Comparison of ENCODE assay signal across 12 mouse cellular contexts in genomic region chr5:24981765-24982164, GRCm38 (mm10).
A peak's percentile ranks its signal among the peaks of the same experiment; 100 is the strongest.
DNase-seq lines count a peak whose midpoint lies in the region; ATAC-seq and TF ChIP-seq lines count a peak whose summit lies in the region.
"Had no signal": no experiment of that assay in that cellular context is flagged by ENCODE, and none has a peak within 500 bp of the region (broad histone marks: within the 10 kb centered on the region; RNA-seq: fewer than 3 reads in every experiment).

No protein-coding gene starts in this region.

- H3K36me3 ChIP-seq in kidney, embryonic 15.5 days, result no peaks in the 10 kb centered on the region
- H3K36me3 ChIP-seq in lung, embryonic 14.5 days (ENCODE audit: insufficient read depth), result no peaks in the 10 kb centered on the region
- H3K36me3 ChIP-seq: limb, embryonic 13.5 days; midbrain, embryonic 15.5 days had no signal

- no peak overlapping the region for H3K4me3 ChIP-seq in kidney, embryonic 15.5 days (replicated peaks)
- no peak overlapping the region for H3K4me3 ChIP-seq in lung, embryonic 14.5 days (ENCODE audit: low read depth, low read length)
- H3K4me3 ChIP-seq: limb, embryonic 13.5 days; midbrain, embryonic 15.5 days had no signal

- H3K27me3 ChIP-seq in kidney, embryonic 15.5 days, result no peaks in the 10 kb centered on the region
- H3K27me3 ChIP-seq in lung, embryonic 14.5 days (ENCODE audit: insufficient read depth, low read length), result no peaks in the 10 kb centered on the region
- H3K27me3 ChIP-seq: limb, embryonic 13.5 days; midbrain, embryonic 15.5 days had no signal

- peak; percentile 46 for DNase-seq in kidney, postnatal 10 days
- DNase-seq in adrenal gland, postnatal 14 days, result peak; percentile 85
- peak; percentile 43 to 46 for DNase-seq in heart, adult 9 months (ENCODE audit: low spot score in 2 of 2)
- DNase-seq in lung, embryonic 14.5 days, result no peak
- DNase-seq in T-cell, adult 2 months (ENCODE audit: low spot score), result no peak
- no peak for DNase-seq in adipocyte (ENCODE audit: low spot score)
- DNase-seq in embryo, embryonic 10.5 days (ENCODE audit: low spot score), result no peak
- DNase-seq: kidney, adult 8-10 months; thymus, postnatal 14 days had no signal

- no peak overlapping the region for H3K9ac ChIP-seq in kidney, embryonic 15.5 days
- H3K9ac ChIP-seq in lung, embryonic 14.5 days, result no peak overlapping the region
- H3K9ac ChIP-seq: limb, embryonic 13.5 days; midbrain, embryonic 15.5 days had no signal

- TF ChIP-seq CTCF in lung, embryonic 14.5 days (IDR thresholded peaks at IDR 0.05; ENCODE audit: low read depth), result peak; percentile 4; the same call in 1 of the 2 replicates

- ATAC-seq in kidney, embryonic 15.5 days (replicated peaks; ENCODE audit: low FRiP score), result no peak
- no peak for ATAC-seq in lung, embryonic 14.5 days (ENCODE audit: insufficient read depth)
- ATAC-seq: midbrain, embryonic 15.5 days had no signal

- H3K4me1 ChIP-seq in kidney, embryonic 15.5 days, result peaks cover 45% of the 10 kb centered on the region
- H3K4me1 ChIP-seq in lung, embryonic 14.5 days (ENCODE audit: insufficient read depth), result peaks cover 22% of the 10 kb centered on the region

- 85% methylated on average over 6 of the region's 6 CpGs for WGBS in kidney, embryonic 15.5 days
- WGBS in lung, embryonic 14.5 days, result 54% methylated on average over 6 of the region's 6 CpGs

- H3K4me2 ChIP-seq in kidney, embryonic 15.5 days, result no peak overlapping the region
- no peak overlapping the region for H3K4me2 ChIP-seq in lung, embryonic 14.5 days
- H3K4me2 ChIP-seq: limb, embryonic 13.5 days; midbrain, embryonic 15.5 days had no signal

- no peak overlapping the region for H3K27ac ChIP-seq in kidney, embryonic 15.5 days
- no peak overlapping the region for H3K27ac ChIP-seq in lung, embryonic 14.5 days (ENCODE audit: low read depth)
- H3K27ac ChIP-seq: limb, embryonic 13.5 days; midbrain, embryonic 15.5 days had no signal

- H3K9me3 ChIP-seq in kidney, embryonic 15.5 days (replicated peaks), result no peaks in the 10 kb centered on the region
- H3K9me3 ChIP-seq in lung, embryonic 14.5 days (ENCODE audit: low read depth, low read length), result no peaks in the 10 kb centered on the region
- H3K9me3 ChIP-seq: limb, embryonic 13.5 days; midbrain, embryonic 15.5 days had no signal

Comparison
In these comparisons a context has a peak if more than half of its experiments do, and no peak if none do; other contexts are left out.
1. DNase-seq: peak in kidney, postnatal 10 days (single experiment), adrenal gland, postnatal 14 days (single experiment) and heart, adult 9 months (2 of 2); none in lung, embryonic 14.5 days (single experiment), T-cell, adult 2 months (single experiment), adipocyte (single experiment) and embryo, embryonic 10.5 days (single experiment).